Mouse (Mus musculus) lung, adult 2 months (tissue): ENCODE measurements around the gene B4galt1. TPM values are rescaled to one million over a fixed set of nuclear protein-coding genes. Genes with fewer than 3 reads are reported as not detected.
"Not testable (repeated sequence)": the region's sequence is repeated elsewhere in the genome, so short reads cannot be mapped to it uniquely, and the experiment has no call there.

Experiments
- DNase-seq: peaks from one replicate; pipeline ENCODE4 v3.0.0; 2022
- H3K4me1 ChIP-seq: fragments of 200-500 bp; 2 replicates; pipeline ENCODE4 v1.6.1; 2011; ENCODE audit warnings: low read length; ENCODE audit not compliant: control insufficient read depth, insufficient read depth
- H3K4me3 ChIP-seq: fragments of 200-500 bp; replicated peaks from 2 replicates; pipeline ENCODE3; 2011; ENCODE audit warnings: low read depth, mild to moderate bottlenecking, control low read depth, low read length; ENCODE audit errors: extremely low read depth
- CTCF ChIP-seq: fragments of 200-500 bp; IDR thresholded peaks from 2 replicates; pipeline ENCODE4 v1.5.1; 2011; ENCODE audit warnings: mild to moderate bottlenecking, low read length, control low read depth; ENCODE audit not compliant: insufficient read depth
- POLR2A ChIP-seq: fragments of 200-500 bp; IDR thresholded peaks from 2 replicates; pipeline ENCODE4 v1.6.1; 2011; ENCODE audit warnings: low read depth, mild to moderate bottlenecking, control low read depth, low read length, borderline replicate concordance; ENCODE audit errors: extremely low read depth
- WGBS: fragments of 180-500 bp; shearing (Covaris S2); methylation state at CpG from one replicate; pipeline ENCODE4 v1.1.7; 2018; 5-methylcytosine and 5-hydroxymethylcytosine counted together
- polyA plus RNA-seq: library from polyadenylated mRNA; depleted of rRNA; stranded (reverse); fragments of >200 nt; gene quantifications from 2 replicates; pipeline ENCODE4 v1.2.3, GENCODE M21; 2012

The B4galt1 gene
- polyA plus RNA-seq, 1 experiment = 44.6 TPM

GRCm38 (mm10) chr4:40815120-40815519 is 38.7 kb downstream of the B4galt1 start:
- Histone ChIP-seq H3K4me3 (no peak overlapping the region), H3K4me1 (peaks cover 17% of the 10 kb centered on the region)
- no peak for DNase-seq
- TF ChIP-seq POLR2A (no peak), CTCF (no peak)
- 66% methylated on average over 3 of the region's 3 CpGs for WGBS

- no peak for DNase-seq
- H3K4me1 ChIP-seq = peaks cover 17% of the 10 kb centered on the region
- 58% methylated on average over 6 of the region's 6 CpGs for WGBS
- no peak for TF ChIP-seq CTCF
- TF ChIP-seq POLR2A = no peak
- H3K4me3 ChIP-seq = no peak overlapping the region
These were observed 39.4 kb downstream of the B4galt1 start for GRCm38 (mm10) chr4:40814359-40814758.

- H3K4me1 ChIP-seq = peaks cover 17% of the 10 kb centered on the region
- H3K4me3 ChIP-seq = no peak overlapping the region
- WGBS = 91% methylated on average over 1 of the region's 1 CpGs
- TF ChIP-seq CTCF (no peak), POLR2A (no peak)
- no peak for DNase-seq
These were observed 40.9 kb downstream of the B4galt1 start for GRCm38 (mm10) chr4:40812891-40813290.

- WGBS = 77% methylated on average over 5 of the region's 5 CpGs
- TF ChIP-seq POLR2A = no peak
- Histone ChIP-seq H3K4me1 (peaks cover 11% of the 10 kb centered on the region), H3K4me3 (no peak overlapping the region)
- no peak for DNase-seq
These were observed 43.3 kb downstream of the B4galt1 start for GRCm38 (mm10) chr4:40810481-40810880.

GRCm38 (mm10) chr4:40807382-40807781 is 46.4 kb downstream of the B4galt1 start:
- 80% methylated on average over 4 of the region's 4 CpGs for WGBS
- 0 out of 2 replicates have a peak, but pooled peaks cover 2% of the 10 kb centered on the region for H3K4me1 ChIP-seq
- TF ChIP-seq POLR2A (no peak), CTCF (no peak)
- H3K4me3 ChIP-seq = no peak overlapping the region
- DNase-seq = no peak

- WGBS = 93% methylated on average over 8 of the region's 8 CpGs
- TF ChIP-seq POLR2A (no peak), CTCF (no peak)
These were observed 48.4 kb downstream of the B4galt1 start for GRCm38 (mm10) chr4:40805401-40805800.

GRCm38 (mm10) chr4:40802787-40803186 is 51.0 kb downstream of the B4galt1 start:
- no peaks in the 10 kb centered on the region for H3K4me1 ChIP-seq
- WGBS = 77% methylated on average over 3 of the region's 3 CpGs
- TF ChIP-seq CTCF = no peak
- no peak for TF ChIP-seq POLR2A
- DNase-seq = no peak
- H3K4me3 ChIP-seq = no peak overlapping the region

More at GRCm38 (mm10) chr4:40805401-40805800, 48.4 kb downstream of the B4galt1 start:
- Histone ChIP-seq H3K4me1 (0 out of 2 replicates have a peak, but pooled peaks cover under 1% of the 10 kb centered on the region), H3K4me3 (no peak overlapping the region)
- DNase-seq = no peak

GRCm38 (mm10) chr4:40801908-40802307 is 51.9 kb downstream of the B4galt1 start:
- WGBS = 60% methylated on average over 4 of the region's 4 CpGs
- no peak overlapping the region for H3K4me3 ChIP-seq
- no peaks in the 10 kb centered on the region for H3K4me1 ChIP-seq
- TF ChIP-seq CTCF = no peak
- no peak for TF ChIP-seq POLR2A
- DNase-seq = no peak

GRCm38 (mm10) chr4:40800873-40801272 is 52.9 kb downstream of the B4galt1 start:
- Histone ChIP-seq H3K4me1 (no peaks in the 10 kb centered on the region), H3K4me3 (no peak overlapping the region)
- DNase-seq = no peak
- WGBS = 78% methylated on average over 3 of the region's 3 CpGs
- no peak for TF ChIP-seq POLR2A
- TF ChIP-seq CTCF = no peak

GRCm38 (mm10) chr4:40798833-40799555 is 54.8 kb downstream of the B4galt1 start:
- H3K4me1 ChIP-seq, DNase-seq, H3K4me3 ChIP-seq: not testable (repeated sequence)
- WGBS = 45% methylated on average over 2 of the region's 2 CpGs
